Mouse (Mus musculus) ES-Bruce4 (cell line): Measurements from ENCODE around the gene Pdcd1lg2. TPM values are rescaled to one million over a fixed set of nuclear protein-coding genes. Genes with fewer than 3 reads are reported as not detected.

ENCODE experiments used
- H3K27ac ChIP-seq: 2 replicates; pipeline ENCODE4 v1.5.1; 2012; ENCODE audit warnings: low read length, inconsistent platforms; ENCODE audit not compliant: insufficient read depth
- H3K27me3 ChIP-seq: 2 replicates; pipeline ENCODE4 v1.6.1; 2012; ENCODE audit warnings: mild to moderate bottlenecking, low read length, inconsistent platforms; ENCODE audit not compliant: control insufficient read depth, poor library complexity, insufficient read depth, severe bottlenecking
- H3K36me3 ChIP-seq: 2 replicates; pipeline ENCODE4 v1.6.1; 2012; ENCODE audit warnings: inconsistent platforms, mild to moderate bottlenecking, low read length, moderate library complexity; ENCODE audit not compliant: control insufficient read depth, poor library complexity, insufficient read depth, severe bottlenecking
- H3K4me1 ChIP-seq: one replicate; pipeline ENCODE4 v1.8.1; 2011; ENCODE audit warnings: low read length; ENCODE audit not compliant: control insufficient read depth, insufficient read depth
- H3K4me3 ChIP-seq: 2 replicates; pipeline ENCODE4 v1.5.1; 2011; ENCODE audit warnings: low read depth, mild to moderate bottlenecking, low read length
- H3K9ac ChIP-seq: 2 replicates; pipeline ENCODE4 v1.6.1; 2012; ENCODE audit warnings: low read depth, mild to moderate bottlenecking, inconsistent platforms; ENCODE audit not compliant: poor library complexity, severe bottlenecking
- H3K9me3 ChIP-seq: replicated peaks from 2 replicates; pipeline ENCODE4 v1.6.1; 2012; ENCODE audit warnings: mild to moderate bottlenecking, low read length, inconsistent platforms; ENCODE audit not compliant: control insufficient read depth, poor library complexity, insufficient read depth, severe bottlenecking
- CTCF ChIP-seq: IDR thresholded peaks from one replicate; pipeline ENCODE4 v1.8.1; 2011; ENCODE audit warnings: low read depth, low read length
- EP300 ChIP-seq: IDR thresholded peaks from 2 replicates; pipeline ENCODE4 v1.6.1; 2011; ENCODE audit warnings: low read depth, low read length; ENCODE audit not compliant: insufficient read depth
- POLR2A ChIP-seq: IDR thresholded peaks from one replicate; pipeline ENCODE4 v1.8.1; 2011; ENCODE audit warnings: low read length; ENCODE audit not compliant: insufficient read depth
- polyA plus RNA-seq: library from polyadenylated mRNA; stranded (reverse); fragments of >200 nt; gene quantifications from 2 replicates; pipeline ENCODE4 v1.2.4, GENCODE M21; 2011; ENCODE audit warnings: low read depth; ENCODE audit not compliant: missing spikeins, insufficient read depth, insufficient read length

Gene Pdcd1lg2
- polyA plus RNA-seq, 1 experiment, result not detected

- H3K27ac ChIP-seq, result no peak overlapping the region
- TF ChIP-seq CTCF (no peak), POLR2A (no peak), EP300 (no peak)
- H3K4me1 ChIP-seq, result peaks cover 1% of the 10 kb centered on the region
- no peaks in the 10 kb centered on the region for H3K36me3 ChIP-seq
- H3K27me3 ChIP-seq, result no peaks in the 10 kb centered on the region
- no peak overlapping the region for H3K9ac ChIP-seq
- no peak overlapping the region for H3K4me3 ChIP-seq
- no peaks in the 10 kb centered on the region for H3K9me3 ChIP-seq
Observed at GRCm38 (mm10) chr19:29472946-29473345, 62.2 kb downstream of the Pdcd1lg2 start.

GRCm38 (mm10) chr19:29474803-29475202 is 64.1 kb downstream of the Pdcd1lg2 start:
- Histone ChIP-seq H3K4me1 (peaks cover 1% of the 10 kb centered on the region), H3K9ac (no peak overlapping the region), H3K9me3 (no peaks in the 10 kb centered on the region), H3K27me3 (no peaks in the 10 kb centered on the region), H3K27ac (no peak overlapping the region), H3K36me3 (no peaks in the 10 kb centered on the region), H3K4me3 (no peak overlapping the region)
- TF ChIP-seq CTCF (no peak), EP300 (no peak), POLR2A (no peak)

- TF ChIP-seq EP300 (no peak), CTCF (no peak), POLR2A (no peak)
- H3K36me3 ChIP-seq, result no peaks in the 10 kb centered on the region
- no peak overlapping the region for H3K4me3 ChIP-seq
- H3K9me3 ChIP-seq, result no peaks in the 10 kb centered on the region
- no peaks in the 10 kb centered on the region for H3K4me1 ChIP-seq
- no peak overlapping the region for H3K9ac ChIP-seq
- no peaks in the 10 kb centered on the region for H3K27me3 ChIP-seq
- H3K27ac ChIP-seq, result no peak overlapping the region
Observed at GRCm38 (mm10) chr19:29475210-29475620, 64.5 kb downstream of the Pdcd1lg2 start.

- no peak overlapping the region for H3K27ac ChIP-seq
- H3K9me3 ChIP-seq, result no peaks in the 10 kb centered on the region
- H3K9ac ChIP-seq, result no peak overlapping the region
- no peaks in the 10 kb centered on the region for H3K4me1 ChIP-seq
- no peak overlapping the region for H3K4me3 ChIP-seq
- no peaks in the 10 kb centered on the region for H3K36me3 ChIP-seq
- TF ChIP-seq POLR2A (no peak), CTCF (no peak), EP300 (no peak)
- no peaks in the 10 kb centered on the region for H3K27me3 ChIP-seq
Observed at GRCm38 (mm10) chr19:29478598-29478997, 67.9 kb downstream of the Pdcd1lg2 start.

GRCm38 (mm10) chr19:29481578-29481977 is 70.9 kb downstream of the Pdcd1lg2 start:
- no peak overlapping the region for H3K4me3 ChIP-seq
- H3K27ac ChIP-seq, result no peak overlapping the region
- no peaks in the 10 kb centered on the region for H3K9me3 ChIP-seq
- TF ChIP-seq CTCF (no peak), EP300 (no peak), POLR2A (no peak)
- H3K4me1 ChIP-seq, result no peaks in the 10 kb centered on the region
- H3K9ac ChIP-seq, result no peak overlapping the region
- no peaks in the 10 kb centered on the region for H3K36me3 ChIP-seq
- no peaks in the 10 kb centered on the region for H3K27me3 ChIP-seq

GRCm38 (mm10) chr19:29482148-29482547 is 71.4 kb downstream of the Pdcd1lg2 start:
- Histone ChIP-seq H3K9me3 (no peaks in the 10 kb centered on the region), H3K27ac (no peak overlapping the region)

More at GRCm38 (mm10) chr19:29482148-29482547, 71.4 kb downstream of the Pdcd1lg2 start:
- Histone ChIP-seq H3K4me3 (no peak overlapping the region), H3K27me3 (no peaks in the 10 kb centered on the region), H3K36me3 (no peaks in the 10 kb centered on the region), H3K4me1 (no peaks in the 10 kb centered on the region), H3K9ac (no peak overlapping the region)
- TF ChIP-seq EP300 (no peak), POLR2A (no peak), CTCF (no peak)
